Mouse (Mus musculus) Patski (cell line): ENCODE results near the gene Prdm16. TPM values are rescaled to one million over a fixed set of nuclear protein-coding genes. Genes with fewer than 3 reads are reported as not detected.

Experiments used
- ATAC-seq: fragments of 100-300 bp; one replicate; pipeline ENCODE4 v1.8.0; 2021
- CTCF ChIA-PET: fragments of 350-600 bp; sonication (Branson Sonifier 250); formaldehyde crosslinking; loops from one replicate; lab custom pipeline; 2022; ENCODE audit warnings: inconsistent platforms; lab: Charles Lee
- POLR2A ChIA-PET: fragments of 350-600 bp; sonication (Branson Sonifier 250); formaldehyde crosslinking; loops from one replicate; lab custom pipeline; 2022; ENCODE audit warnings: antibody characterized with exemption, inconsistent platforms; lab: Charles Lee
- DNase-seq: peaks from one replicate; pipeline ENCODE4 v3.0.0-alpha.2; 2011; ENCODE audit warnings: low read depth, low spot score
- H3K27me3 ChIP-seq: fragments of 371-371 bp; one replicate; pipeline ENCODE4 v1.5.1; 2021
- CTCF ChIP-seq: fragments of 100-300 bp; IDR thresholded peaks from one replicate; pipeline ENCODE4 v1.5.1; 2021
- in situ Hi-C: fragments of 300-500 bp; cut with MboI; formaldehyde crosslinking; loops from 3 replicates; pipeline ENCODE4 v1.11.1; 2018; ENCODE audit warnings: low pct_unique_long_range_greater_than_20kb, mixed read lengths
- polyA plus RNA-seq: library from polyadenylated mRNA; unstranded; gene quantifications from one replicate; pipeline ENCODE4 v1.2.3, GENCODE M21; 2021

The Prdm16 gene
- polyA plus RNA-seq, 1 experiment from 2014 or later: not detected

- TF ChIP-seq CTCF: no peak
- CTCF ChIA-PET: no interaction called here
- ATAC-seq: no peak
- POLR2A ChIA-PET: no interaction called here
- DNase-seq: no peak
- H3K27me3 ChIP-seq: peaks cover 28% of the 10 kb centered on the region
- in situ Hi-C loops: no loop called here
Measured at GRCm38 (mm10) chr4:154662681-154663215, 26.1 kb upstream of the Prdm16 start.

- DNase-seq (no peak), ATAC-seq (no peak)
- in situ Hi-C loops: no loop called here
- POLR2A ChIA-PET: no interaction called here
- CTCF ChIA-PET: no interaction called here
- TF ChIP-seq CTCF: no peak
- peaks cover 26% of the 10 kb centered on the region for H3K27me3 ChIP-seq
Measured at GRCm38 (mm10) chr4:154661256-154661655, 24.6 kb upstream of the Prdm16 start.

GRCm38 (mm10) chr4:154660025-154660424 is 23.4 kb upstream of the Prdm16 start:
- ATAC-seq (no peak), DNase-seq (no peak)
- no peak for TF ChIP-seq CTCF
- peaks cover 24% of the 10 kb centered on the region for H3K27me3 ChIP-seq
- POLR2A ChIA-PET: no interaction called here
- in situ Hi-C loops: no loop called here
- CTCF ChIA-PET: no interaction called here

- H3K27me3 ChIP-seq: peaks cover 17% of the 10 kb centered on the region
- ChIA-PET CTCF (no interaction called here), POLR2A (no interaction called here)
- TF ChIP-seq CTCF: no peak
- no peak for ATAC-seq
- no peak for DNase-seq
- in situ Hi-C loops: no loop called here
Measured at GRCm38 (mm10) chr4:154655134-154655910, 18.6 kb upstream of the Prdm16 start.

- DNase-seq: no peak
- ChIA-PET POLR2A (no interaction called here), CTCF (no interaction called here)
- TF ChIP-seq CTCF: no peak
- in situ Hi-C loops: no loop called here
- no peak for ATAC-seq
- peaks cover 14% of the 10 kb centered on the region for H3K27me3 ChIP-seq
Measured at GRCm38 (mm10) chr4:154652494-154652893, 15.8 kb upstream of the Prdm16 start.

GRCm38 (mm10) chr4:154649083-154649747 is 12.5 kb upstream of the Prdm16 start:
- ATAC-seq (no peak), DNase-seq (no peak)
- H3K27me3 ChIP-seq: peaks cover 4% of the 10 kb centered on the region
- POLR2A ChIA-PET: no interaction called here
- TF ChIP-seq CTCF: no peak
- CTCF ChIA-PET: no interaction called here
- in situ Hi-C loops: no loop called here

- ATAC-seq: no peak
- H3K27me3 ChIP-seq: peaks cover 27% of the 10 kb centered on the region
- DNase-seq: no peak
- TF ChIP-seq CTCF: no peak
- ChIA-PET POLR2A (interaction anchor here (0.6 kb wide), 1 partner anchor 1723 kb away, joined by 4 read pairs; no protein-coding TSS in a partner anchor), CTCF (no interaction called here)
- in situ Hi-C loops: no loop called here
Measured at GRCm38 (mm10) chr4:154642496-154642895, 5.8 kb upstream of the Prdm16 start.

- TF ChIP-seq CTCF: no peak
- ChIA-PET POLR2A (no interaction called here), CTCF (interaction anchor here (1.2 kb wide), 1 partner anchor 13 kb away, joined by 3 read pairs; no protein-coding TSS in a partner anchor)
- DNase-seq (no peak), ATAC-seq (no peak)
- in situ Hi-C loops: no loop called here
- H3K27me3 ChIP-seq: peaks cover 33% of the 10 kb centered on the region
Measured at GRCm38 (mm10) chr4:154641296-154642110, 4.8 kb upstream of the Prdm16 start.

- CTCF ChIA-PET: interaction anchor here (1.2 kb wide), 1 partner anchor 14 kb away, joined by 3 read pairs; no protein-coding TSS in a partner anchor
- in situ Hi-C loops: no loop called here
- POLR2A ChIA-PET: no interaction called here
- no peak for TF ChIP-seq CTCF
- H3K27me3 ChIP-seq: peaks cover 33% of the 10 kb centered on the region
- ATAC-seq: no peak
- no peak for DNase-seq
Measured at GRCm38 (mm10) chr4:154640443-154641295, 4.0 kb upstream of the Prdm16 start.
